11 mouse cellular contexts compared by ENCODE assay signal in genomic region chr7:63346393-63346730, GRCm38 (mm10).
"Had no signal": no experiment of that assay in that cellular context is flagged by ENCODE, and none has a peak within 500 bp of the region (broad histone marks: within the 10 kb centered on the region; RNA-seq: fewer than 3 reads in every experiment).

No protein-coding gene starts in this region.

- H3K4me1 ChIP-seq: limb, embryonic 13.5 days; midbrain, embryonic 13.5 days; neural tube, embryonic 13.5 days; stomach, embryonic 15.5 days had no signal

- H3K4me3 ChIP-seq: limb, embryonic 13.5 days; midbrain, embryonic 13.5 days; neural tube, embryonic 13.5 days; stomach, embryonic 15.5 days had no signal

- H3K36me3 ChIP-seq: limb, embryonic 13.5 days; midbrain, embryonic 13.5 days; neural tube, embryonic 13.5 days; stomach, embryonic 15.5 days had no signal

- H3K4me2 ChIP-seq: limb, embryonic 13.5 days; midbrain, embryonic 13.5 days; neural tube, embryonic 13.5 days; stomach, embryonic 15.5 days had no signal

- H3K9ac ChIP-seq: limb, embryonic 13.5 days; liver, embryonic 14.5 days; midbrain, embryonic 13.5 days; neural tube, embryonic 13.5 days; stomach, embryonic 15.5 days had no signal

- H3K27ac ChIP-seq: kidney, postnatal 0 days; limb, embryonic 13.5 days; liver, embryonic 14.5 days; midbrain, embryonic 13.5 days; neural tube, embryonic 13.5 days; stomach, embryonic 15.5 days had no signal

- H3K27me3 ChIP-seq: limb, embryonic 13.5 days; midbrain, embryonic 13.5 days; neural tube, embryonic 13.5 days; stomach, embryonic 15.5 days had no signal

- H3K9me3 ChIP-seq: limb, embryonic 13.5 days; midbrain, embryonic 13.5 days; neural tube, embryonic 13.5 days; stomach, embryonic 15.5 days had no signal

- ATAC-seq: inflammation-experienced regulatory T-cells, adult 6 months; intestine, postnatal 0 days had no signal

- DNase-seq: lung, adult 18-20 months; thymus, adult 2 months; thymus, postnatal 25 days had no signal
